Comparison of ENCODE assay signal across 17 mouse cellular contexts in genomic region chr16:14352234-14352633, GRCm38 (mm10).
"Had no signal": no experiment of that assay in that cellular context is flagged by ENCODE, and none has a peak within 500 bp of the region (broad histone marks: within the 10 kb centered on the region; RNA-seq: fewer than 3 reads in every experiment).

No protein-coding gene starts in this region.

- ATAC-seq: intestine, embryonic 16.5 days; lung, postnatal 0 days had no signal

- H3K9me3 ChIP-seq: limb, embryonic 15.5 days; megakaryocyte, embryonic 14.5 days; midbrain, embryonic 12.5 days; neural tube, embryonic 13.5 days had no signal

- H3K4me1 ChIP-seq: limb, embryonic 15.5 days; midbrain, embryonic 12.5 days; neural tube, embryonic 13.5 days had no signal

- H3K27me3 ChIP-seq: limb, embryonic 15.5 days; megakaryocyte, embryonic 14.5 days; midbrain, embryonic 12.5 days; neural tube, embryonic 13.5 days had no signal

- H3K4me3 ChIP-seq: limb, embryonic 15.5 days; midbrain, embryonic 12.5 days; neural tube, embryonic 13.5 days had no signal

- H3K4me2 ChIP-seq: limb, embryonic 15.5 days; midbrain, embryonic 12.5 days; neural tube, embryonic 13.5 days had no signal

- DNase-seq: kidney, adult 8-10 months; kidney, postnatal 25 days; layer of hippocampus, adult 9-11 months; layer of hippocampus, postnatal 36 days; lung, adult 2 months; lung, postnatal 36 days; retina, postnatal 1 day; right cerebral cortex, postnatal 4 days; spleen, adult 18-20 months; thymus, adult 18-20 months; thymus, postnatal 14 days had no signal

- H3K36me3 ChIP-seq: limb, embryonic 15.5 days; midbrain, embryonic 12.5 days; neural tube, embryonic 13.5 days had no signal

- H3K9ac ChIP-seq: limb, embryonic 15.5 days; midbrain, embryonic 12.5 days; neural tube, embryonic 13.5 days had no signal

- H3K27ac ChIP-seq: limb, embryonic 15.5 days; midbrain, embryonic 12.5 days; neural tube, embryonic 13.5 days had no signal
